Mouse (Mus musculus): ENCODE data around the gene Mettl17. TPM values are rescaled to one million over a fixed set of nuclear protein-coding genes. Genes with fewer than 3 reads are reported as not detected.
"Not testable (repeated sequence)": the region's sequence is repeated elsewhere in the genome, so short reads cannot be mapped to it uniquely, and the experiment has no call there.

The Mettl17 gene
- polyA plus RNA-seq, 1 experiment from 2014 or later, result 52.4 TPM

DNA sequence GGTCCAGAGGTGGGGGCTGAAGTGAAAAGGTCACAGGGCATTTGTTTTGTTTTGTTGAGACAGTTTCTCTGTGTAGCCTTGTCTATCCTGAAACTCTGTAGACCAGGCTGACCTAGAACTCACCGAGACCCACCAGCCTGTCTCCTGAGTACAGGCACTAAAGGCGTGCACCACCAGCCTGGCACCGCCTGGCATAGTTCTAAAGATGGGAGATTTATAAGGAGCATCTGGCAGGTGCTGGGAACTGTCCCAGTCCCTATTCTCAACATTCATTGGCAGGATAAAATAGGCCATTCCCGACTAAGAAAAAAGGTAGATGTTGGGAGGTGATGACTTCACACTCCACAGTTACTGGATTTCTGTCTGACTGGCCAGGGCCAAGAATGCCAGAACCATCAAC, 34.3 kb downstream of the Mettl17 start:
- no peak overlapping the region for H3K4me2 ChIP-seq
- 87% methylated on average over 4 of the region's 4 CpGs for WGBS
- H3K9ac ChIP-seq (ENCODE audit: low read length), result no peak overlapping the region
- H3K4me1 ChIP-seq (ENCODE audit: control insufficient read depth, insufficient read depth, low read length), result peaks cover 2% of the 10 kb centered on the region; the same call in 1 of the 2 replicates
- no peak overlapping the region for H3K4me3 ChIP-seq (ENCODE audit: low read depth, low read length)
- no peaks in the 10 kb centered on the region for H3K36me3 ChIP-seq (ENCODE audit: control insufficient read depth, insufficient read depth, low read length)
- no peak for DNase-seq (ENCODE audit: low spot score, missing footprints)
- no peak overlapping the region for H3K27ac ChIP-seq (ENCODE audit: low read depth, low read length)
- ATAC-seq (ENCODE audit: low FRiP score), result no peak
- H3K9me3 ChIP-seq (ENCODE audit: control insufficient read depth, low read length), result no peaks in the 10 kb centered on the region
- no peaks in the 10 kb centered on the region; the same call in 1 of the 2 replicates for H3K27me3 ChIP-seq (ENCODE audit: control insufficient read depth, insufficient read depth, low read length)

DNA sequence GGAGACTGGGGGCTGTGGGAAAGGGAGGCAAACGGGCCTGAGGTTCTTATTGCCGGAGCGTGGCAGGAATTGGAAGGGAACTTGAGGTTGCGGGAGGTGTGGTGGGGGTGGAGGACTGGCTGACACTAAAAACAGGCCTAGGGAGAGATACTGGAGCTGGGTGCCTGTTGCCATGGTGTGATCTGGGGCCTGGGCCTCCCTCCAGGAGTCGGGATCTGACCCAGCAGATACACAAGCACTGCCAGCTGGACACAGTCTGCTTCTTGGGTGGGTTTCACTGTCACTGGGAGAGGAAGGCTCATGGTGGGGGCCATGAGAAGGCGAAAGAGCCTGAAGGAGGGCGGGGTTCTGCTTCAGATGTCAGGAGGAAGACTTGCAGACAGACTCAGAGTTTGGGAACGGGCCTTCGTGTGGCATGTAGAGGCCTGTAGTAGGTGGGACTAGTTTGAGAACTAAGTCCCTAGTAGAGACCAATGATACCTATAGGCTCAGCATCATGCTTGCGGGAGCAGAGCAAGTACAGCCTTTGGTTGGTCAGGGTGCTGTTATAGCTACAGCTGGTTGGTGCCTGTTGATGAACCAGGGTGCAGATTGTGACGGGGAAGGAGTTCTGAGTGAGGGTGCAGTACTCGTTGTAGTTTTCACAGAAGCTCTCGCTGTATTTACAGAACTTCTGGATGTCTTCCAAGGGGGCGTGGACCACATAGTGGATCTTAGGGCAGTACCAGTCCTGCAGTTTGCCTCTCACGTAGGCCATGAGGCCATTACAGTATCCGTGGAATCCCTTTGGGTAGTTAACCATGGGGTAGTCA, 37.3 kb downstream of the Mettl17 start:
- no peak overlapping the region for H3K9ac ChIP-seq (ENCODE audit: low read length)
- H3K27ac ChIP-seq (ENCODE audit: low read depth, low read length), result no peak overlapping the region
- ATAC-seq (ENCODE audit: low FRiP score) (no peak), DNase-seq (ENCODE audit: low spot score, missing footprints) (no peak)
- H3K9me3 ChIP-seq (ENCODE audit: control insufficient read depth, low read length), result no peaks in the 10 kb centered on the region
- no peak overlapping the region for H3K4me3 ChIP-seq (ENCODE audit: low read depth, low read length)
- H3K36me3 ChIP-seq (ENCODE audit: control insufficient read depth, insufficient read depth, low read length), result no peaks in the 10 kb centered on the region
- WGBS, result 87% methylated on average over 16 of the region's 16 CpGs
- H3K27me3 ChIP-seq (ENCODE audit: control insufficient read depth, insufficient read depth, low read length), result no peaks in the 10 kb centered on the region
- no peaks in the 10 kb centered on the region for H3K4me1 ChIP-seq (ENCODE audit: control insufficient read depth, insufficient read depth, low read length)
- no peak overlapping the region for H3K4me2 ChIP-seq

DNA sequence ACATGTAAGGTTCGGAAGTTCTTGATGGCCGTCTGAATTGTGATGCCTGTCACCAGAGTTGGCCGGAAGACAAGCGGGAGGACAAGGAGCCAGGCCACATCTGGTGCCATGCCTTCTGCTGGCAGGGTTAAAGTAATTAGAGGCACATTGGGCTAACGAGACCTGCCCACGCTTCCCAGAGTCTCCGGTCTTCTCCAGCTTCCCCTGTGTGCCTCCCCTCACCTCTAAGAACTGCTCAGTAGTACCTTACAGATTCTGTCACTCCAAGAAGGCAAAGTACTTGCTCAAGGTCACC, 37.9 kb downstream of the Mettl17 start, which contains the start of gene Rnase13:
Gene Rnase13 (minus strand): TSS at position 203 of the 295 bp plus-strand sequence.
- Histone ChIP-seq H3K4me1 (ENCODE audit: control insufficient read depth, insufficient read depth, low read length) (no peaks in the 10 kb centered on the region), H3K36me3 (ENCODE audit: control insufficient read depth, insufficient read depth, low read length) (no peaks in the 10 kb centered on the region), H3K9me3 (ENCODE audit: control insufficient read depth, low read length) (no peaks in the 10 kb centered on the region), H3K27ac (ENCODE audit: low read depth, low read length) (no peak within 1 kb of the TSS), H3K4me3 (ENCODE audit: low read depth, low read length) (no peak within 1 kb of the TSS), H3K9ac (ENCODE audit: low read length) (no peak within 1 kb of the TSS), H3K4me2 (no peak within 1 kb of the TSS), H3K27me3 (ENCODE audit: control insufficient read depth, insufficient read depth, low read length) (no peaks in the 10 kb centered on the region)
- DNase-seq (ENCODE audit: low spot score, missing footprints) (no peak), ATAC-seq (ENCODE audit: low FRiP score) (no peak)
- WGBS, result 92% methylated on average over 7 of the region's 7 CpGs

DNA sequence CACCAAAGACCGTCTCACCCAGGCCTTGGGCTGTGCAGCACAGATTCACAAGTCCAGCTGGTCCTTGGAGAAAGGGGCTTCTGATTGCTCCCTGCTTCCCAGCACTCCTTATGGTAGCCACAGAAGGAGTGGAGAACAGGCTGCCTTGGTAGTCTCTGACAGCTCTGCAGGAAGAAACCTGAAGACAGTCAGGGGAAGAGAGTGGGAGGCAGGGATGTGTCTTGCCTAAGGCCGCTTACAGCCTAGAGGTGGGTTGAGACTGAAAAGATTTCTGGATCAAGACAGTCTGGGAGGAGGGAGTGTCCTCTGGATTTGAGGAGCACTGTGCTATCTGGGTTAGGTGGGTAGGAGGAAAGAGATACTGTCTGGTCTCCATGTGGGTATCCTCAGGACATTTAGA, 38.3 kb downstream of the Mettl17 start:
- Histone ChIP-seq H3K9ac (ENCODE audit: low read length) (no peak overlapping the region), H3K4me1 (ENCODE audit: control insufficient read depth, insufficient read depth, low read length) (no peaks in the 10 kb centered on the region), H3K27ac (ENCODE audit: low read depth, low read length) (no peak overlapping the region), H3K9me3 (ENCODE audit: control insufficient read depth, low read length) (no peaks in the 10 kb centered on the region), H3K4me3 (ENCODE audit: low read depth, low read length) (no peak overlapping the region), H3K36me3 (ENCODE audit: control insufficient read depth, insufficient read depth, low read length) (no peaks in the 10 kb centered on the region), H3K4me2 (no peak overlapping the region), H3K27me3 (ENCODE audit: control insufficient read depth, insufficient read depth, low read length) (no peaks in the 10 kb centered on the region)
- DNase-seq (ENCODE audit: low spot score, missing footprints), result no peak
- ATAC-seq (ENCODE audit: low FRiP score), result no peak
- 77% methylated on average over 2 of the region's 2 CpGs for WGBS

DNA sequence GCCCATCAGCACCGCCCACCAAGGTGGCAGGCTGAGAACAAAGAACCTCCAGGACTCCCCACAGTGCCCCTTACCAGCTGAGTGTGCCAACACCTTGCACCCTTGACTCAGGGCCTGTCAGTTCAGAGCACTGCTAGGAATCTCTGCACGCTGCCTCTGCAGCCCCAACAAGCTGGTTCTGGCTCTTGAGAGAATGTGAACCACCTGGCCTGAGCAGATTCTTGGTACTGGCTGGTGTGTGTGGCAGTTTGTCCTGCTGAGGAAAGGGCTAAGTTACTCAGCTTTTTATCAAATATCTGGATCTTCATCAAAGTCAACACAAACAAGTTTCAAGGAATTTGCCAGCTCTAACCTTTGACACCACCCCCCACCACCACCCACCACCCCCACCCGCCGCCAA, 38.9 kb downstream of the Mettl17 start:
- Histone ChIP-seq H3K9ac (ENCODE audit: low read length) (no peak overlapping the region), H3K9me3 (ENCODE audit: control insufficient read depth, low read length) (no peaks in the 10 kb centered on the region), H3K36me3 (ENCODE audit: control insufficient read depth, insufficient read depth, low read length) (no peaks in the 10 kb centered on the region), H3K4me2 (no peak overlapping the region), H3K4me3 (ENCODE audit: low read depth, low read length) (no peak overlapping the region), H3K27me3 (ENCODE audit: control insufficient read depth, insufficient read depth, low read length) (no peaks in the 10 kb centered on the region), H3K27ac (ENCODE audit: low read depth, low read length) (no peak overlapping the region), H3K4me1 (ENCODE audit: control insufficient read depth, insufficient read depth, low read length) (no peaks in the 10 kb centered on the region)
- 78% methylated on average over 4 of the region's 4 CpGs for WGBS
- ATAC-seq (ENCODE audit: low FRiP score) (no peak), DNase-seq (ENCODE audit: low spot score, missing footprints) (no peak)

GRCm38 (mm10) chr14:51926930-51927329, 42.3 kb downstream of the Mettl17 start:
- H3K27me3 ChIP-seq (ENCODE audit: control insufficient read depth, insufficient read depth, low read length); H3K4me3 ChIP-seq (ENCODE audit: low read depth, low read length); H3K9ac ChIP-seq (ENCODE audit: low read length); H3K36me3 ChIP-seq (ENCODE audit: control insufficient read depth, insufficient read depth, low read length); H3K4me2 ChIP-seq; H3K4me1 ChIP-seq (ENCODE audit: control insufficient read depth, insufficient read depth, low read length); H3K9me3 ChIP-seq (ENCODE audit: control insufficient read depth, low read length); ATAC-seq (ENCODE audit: low FRiP score); H3K27ac ChIP-seq (ENCODE audit: low read depth, low read length): not testable (repeated sequence)
- peak; percentile 60 for DNase-seq (ENCODE audit: low spot score, missing footprints)
- WGBS, result 94% methylated on average over 11 of the region's 11 CpGs

GRCm38 (mm10) chr14:51929309-51929943, 44.8 kb downstream of the Mettl17 start:
- Histone ChIP-seq H3K4me1 (ENCODE audit: control insufficient read depth, insufficient read depth, low read length) (no peaks in the 10 kb centered on the region), H3K4me2 (no peak overlapping the region), H3K27ac (ENCODE audit: low read depth, low read length) (no peak overlapping the region), H3K4me3 (ENCODE audit: low read depth, low read length) (no peak overlapping the region), H3K36me3 (ENCODE audit: control insufficient read depth, insufficient read depth, low read length) (no peaks in the 10 kb centered on the region), H3K9me3 (ENCODE audit: control insufficient read depth, low read length) (no peaks in the 10 kb centered on the region), H3K9ac (ENCODE audit: low read length) (no peak overlapping the region), H3K27me3 (ENCODE audit: control insufficient read depth, insufficient read depth, low read length) (no peaks in the 10 kb centered on the region)
- ATAC-seq (ENCODE audit: low FRiP score) (no peak), DNase-seq (ENCODE audit: low spot score, missing footprints) (no peak)
- 84% methylated on average over 8 of the region's 8 CpGs for WGBS

DNA sequence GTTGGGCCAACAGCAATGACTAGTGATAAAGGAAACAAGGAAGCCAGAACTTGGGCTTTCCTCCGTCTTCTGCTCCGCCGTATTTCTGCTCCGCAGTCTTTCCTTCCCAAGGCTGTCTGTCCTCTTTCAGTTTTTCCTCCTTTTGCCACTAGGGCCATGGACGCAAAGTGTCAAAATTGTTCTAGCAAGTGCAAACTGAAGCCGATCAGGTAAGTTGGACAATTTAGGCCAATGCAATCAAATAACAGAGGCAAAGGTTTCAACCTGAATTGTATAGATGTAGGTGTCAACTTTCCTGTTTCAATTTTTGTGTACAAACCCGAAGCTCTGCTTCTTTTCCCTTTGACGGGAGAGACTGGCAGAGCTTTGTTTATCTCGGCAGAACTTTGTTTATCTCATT, 45.3 kb downstream of the Mettl17 start:
- H3K4me1 ChIP-seq (ENCODE audit: control insufficient read depth, insufficient read depth, low read length), result no peaks in the 10 kb centered on the region
- H3K27ac ChIP-seq (ENCODE audit: low read depth, low read length), result no peak overlapping the region
- no peak overlapping the region for H3K9ac ChIP-seq (ENCODE audit: low read length)
- ATAC-seq (ENCODE audit: low FRiP score) (no peak), DNase-seq (ENCODE audit: low spot score, missing footprints) (peak; percentile 66)
- no peaks in the 10 kb centered on the region for H3K9me3 ChIP-seq (ENCODE audit: control insufficient read depth, low read length)
- no peaks in the 10 kb centered on the region for H3K27me3 ChIP-seq (ENCODE audit: control insufficient read depth, insufficient read depth, low read length)
- H3K4me3 ChIP-seq (ENCODE audit: low read depth, low read length), result no peak overlapping the region
- H3K36me3 ChIP-seq (ENCODE audit: control insufficient read depth, insufficient read depth, low read length), result no peaks in the 10 kb centered on the region
- 74% methylated on average over 9 of the region's 9 CpGs for WGBS
- no peak overlapping the region for H3K4me2 ChIP-seq

DNA sequence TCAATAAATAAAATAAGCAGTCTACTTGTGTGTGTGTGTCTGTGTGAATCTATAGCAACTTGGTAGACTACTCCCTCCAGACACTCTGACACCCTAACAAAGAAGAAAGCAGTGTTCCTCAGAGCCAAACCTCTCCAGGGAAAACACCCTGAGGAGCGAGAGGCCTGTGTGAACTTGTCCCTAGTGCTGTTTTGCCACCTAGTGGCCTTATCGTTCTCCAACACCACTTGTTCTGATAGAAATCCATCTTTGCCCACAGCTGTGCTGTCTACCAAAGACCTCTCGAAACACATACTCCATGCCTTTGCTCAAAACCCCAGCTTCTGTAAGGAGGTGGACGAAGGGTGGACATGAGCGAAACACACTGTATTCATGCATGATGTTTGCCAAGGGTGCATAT, 46.2 kb downstream of the Mettl17 start:
- no peak overlapping the region for H3K9ac ChIP-seq (ENCODE audit: low read length)
- WGBS, result 37% methylated on average over 5 of the region's 5 CpGs

More for the DNA sequence above, 46.2 kb downstream of the Mettl17 start:
- no peak overlapping the region for H3K4me2 ChIP-seq
- no peaks in the 10 kb centered on the region for H3K36me3 ChIP-seq (ENCODE audit: control insufficient read depth, insufficient read depth, low read length)
- H3K4me3 ChIP-seq (ENCODE audit: low read depth, low read length), result no peak overlapping the region
- H3K9me3 ChIP-seq (ENCODE audit: control insufficient read depth, low read length), result no peaks in the 10 kb centered on the region
- H3K27me3 ChIP-seq (ENCODE audit: control insufficient read depth, insufficient read depth, low read length), result no peaks in the 10 kb centered on the region
- DNase-seq (ENCODE audit: low spot score, missing footprints), result peak; percentile 84
- H3K4me1 ChIP-seq (ENCODE audit: control insufficient read depth, insufficient read depth, low read length), result no peaks in the 10 kb centered on the region
- no peak overlapping the region for H3K27ac ChIP-seq (ENCODE audit: low read depth, low read length)
- ATAC-seq (ENCODE audit: low FRiP score), result peak; percentile 73; the same call in 1 of the 2 replicates

All from midbrain, embryonic 11.5 days (tissue).